Mouse (Mus musculus): ENCODE measurements at regions not wholly inside any gene's neighbourhood (a gene's known extent, or its start where the extent isn't known, plus 50 kb on each side); places are given as distances from the start of the nearest gene placed in this dataset.

DNA sequence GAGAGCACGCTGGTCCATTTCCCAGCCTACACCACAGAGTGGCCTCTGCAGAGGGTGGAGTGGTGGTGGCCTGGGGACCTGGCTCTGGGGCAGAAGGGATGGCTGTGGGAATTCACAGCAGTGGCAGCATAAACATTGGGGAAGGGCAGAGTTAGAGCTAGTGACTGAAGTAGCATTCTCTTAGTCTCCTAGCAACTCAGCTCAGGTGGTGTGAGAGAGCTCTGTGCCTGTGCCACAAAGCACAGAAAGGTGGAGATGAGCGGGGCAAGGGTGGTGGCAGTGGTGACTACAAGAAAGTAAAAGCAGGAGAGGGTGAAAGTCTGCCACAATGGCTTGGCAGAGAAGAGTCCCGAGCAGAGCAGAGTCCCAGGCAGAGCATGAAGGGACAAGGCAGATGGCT is 140.3 kb upstream of the Pfn2 start:
- TF ChIP-seq MAX (IDR thresholded peaks at IDR 0.05; ENCODE audit: low read depth) (no peak), POLR2A (IDR thresholded peaks at IDR 0.05; ENCODE audit: insufficient read length, low read depth) (no peak), E2F4 (IDR thresholded peaks at IDR 0.05; ENCODE audit: insufficient read depth) (no peak), MYOD1 (IDR thresholded peaks at IDR 0.05; ENCODE audit: control insufficient read depth in 1 of 3, insufficient read length in 2 of 3, low read depth in 2 of 3) (no peak), POLR2AphosphoS2 (IDR thresholded peaks at IDR 0.05; ENCODE audit: insufficient read length, low read depth) (no peak)
